Mouse (Mus musculus) ES-E14 (cell line): ENCODE data around the gene Alg9. TPM values are rescaled to one million over a fixed set of nuclear protein-coding genes. Genes with fewer than 3 reads are reported as not detected.

ENCODE experiments used
- DNase-seq: peaks from one replicate; pipeline ENCODE4 v3.0.0-alpha.2; 2013; ENCODE audit warnings: low read depth, low spot score
- H3K27ac ChIP-seq: 2 replicates; pipeline ENCODE4 v1.5.1; 2012; ENCODE audit warnings: low read depth, mild to moderate bottlenecking, low read length, moderate library complexity, mixed read lengths; ENCODE audit not compliant: poor library complexity, insufficient read depth, severe bottlenecking
- H3K36me3 ChIP-seq: 2 replicates; pipeline ENCODE4 v1.6.1; 2012; ENCODE audit warnings: mild to moderate bottlenecking, low read length, moderate library complexity, mixed read lengths; ENCODE audit not compliant: control insufficient read depth, poor library complexity, insufficient read depth, severe bottlenecking
- H3K4me1 ChIP-seq, 2 experiments: fragments of 150-350 bp in 1 of 2; sonication (generic) in 1 of 2; 2 replicates each; pipeline ENCODE4 v1.6.1; 2012; ENCODE audit warnings: low read length in 2 of 2, mild to moderate bottlenecking in 1 of 2, mixed read lengths in 1 of 2; ENCODE audit not compliant: control insufficient read depth in 2 of 2, insufficient read depth in 2 of 2, poor library complexity in 1 of 2
- H3K4me3 ChIP-seq, 2 experiments: fragments of 150-350 bp in 1 of 2; sonication (generic) in 1 of 2; 2 replicates each; pipeline ENCODE4 v1.5.1; 2012; ENCODE audit warnings: low read length in 2 of 2, low read depth in 1 of 2, mild to moderate bottlenecking in 1 of 2, mixed read lengths in 1 of 2; ENCODE audit not compliant: insufficient read depth in 1 of 2, poor library complexity in 1 of 2, severe bottlenecking in 1 of 2
- H3K9ac ChIP-seq: 2 replicates; pipeline ENCODE4 v1.6.1; 2012; ENCODE audit warnings: low read depth, mild to moderate bottlenecking, low read length, mixed read lengths; ENCODE audit not compliant: poor library complexity, insufficient read depth, severe bottlenecking
- H3K9me3 ChIP-seq: fragments of 150-350 bp; sonication (generic); 2 replicates; pipeline ENCODE4 v1.6.1; 2012; ENCODE audit warnings: low read depth, mild to moderate bottlenecking, low read length; ENCODE audit not compliant: control insufficient read depth, insufficient read depth
- CHD2 ChIP-seq: IDR thresholded peaks from 2 replicates; pipeline ENCODE4 v1.6.1; 2014; ENCODE audit warnings: mild to moderate bottlenecking, low read depth, low read length, inconsistent platforms
- HCFC1 ChIP-seq: IDR thresholded peaks from 2 replicates; pipeline ENCODE4 v1.6.1; 2012; ENCODE audit warnings: low read length, inconsistent platforms, borderline replicate concordance; ENCODE audit not compliant: insufficient read depth
- MAFK ChIP-seq: IDR thresholded peaks from 2 replicates; pipeline ENCODE4 v1.6.1; 2014; ENCODE audit warnings: mild to moderate bottlenecking, low read depth, low read length, inconsistent platforms; ENCODE audit not compliant: insufficient read depth
- ZC3H11A ChIP-seq: IDR thresholded peaks from 2 replicates; pipeline ENCODE4 v1.6.1; 2012; ENCODE audit warnings: low read depth, mild to moderate bottlenecking, inconsistent platforms, low read length, borderline replicate concordance
- ZNF384 ChIP-seq: IDR thresholded peaks from 2 replicates; pipeline ENCODE4 v1.6.1; 2012; ENCODE audit warnings: low read depth, low read length, inconsistent platforms
- in situ Hi-C, 2 experiments: fragments of 600-800 bp; cut with MboI; formaldehyde crosslinking; loops; one replicate each; pipeline ENCODE4 v1.15.1; 2025; ENCODE audit warnings: low sequenced_read_pairs in 2 of 2, inconsistent platforms in 1 of 2; ENCODE audit not compliant: unreplicated experiment in 2 of 2
- total RNA-seq: library from RNA; depleted of rRNA; stranded (reverse); fragments of 300-350 nt; gene quantifications from 2 replicates; pipeline ENCODE4 v1.2.3, GENCODE M21; 2012

Gene Alg9
- total RNA-seq, 1 experiment, result 30.8 TPM

DNA sequence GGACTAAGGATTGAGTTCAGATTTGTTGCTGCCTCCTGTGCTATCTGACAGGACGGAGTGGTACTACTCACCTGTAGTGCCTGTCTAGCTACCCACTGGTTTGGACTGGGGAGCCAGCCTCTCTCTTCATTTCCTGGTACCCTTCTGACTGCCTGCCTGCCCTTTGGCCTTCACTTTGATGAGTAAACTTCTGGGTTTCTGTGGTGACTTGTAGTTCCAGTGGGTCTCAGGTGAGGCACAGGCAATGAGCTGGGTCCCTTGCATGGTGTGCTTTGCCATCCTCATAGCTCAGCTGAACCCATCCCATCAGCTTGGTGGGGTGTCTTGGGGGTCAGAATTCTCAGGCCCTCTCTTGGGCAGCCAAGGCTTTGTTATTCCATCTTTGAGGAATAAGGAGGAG, 112.1 kb downstream of the Alg9 start:
- Histone ChIP-seq H3K9ac (no peak overlapping the region), H3K9me3 (no peaks in the 10 kb centered on the region), H3K4me1 (peaks cover 0 to 6% of the 10 kb centered on the region in 2 experiments; a peak in 1 of 4 replicates), H3K4me3 (no peak overlapping the region), H3K36me3 (peaks cover 3% of the 10 kb centered on the region; the same call in 1 of the 2 replicates), H3K27ac (no peak overlapping the region)
- no peak for DNase-seq
- in situ Hi-C loops, result no loop called here
- TF ChIP-seq MAFK, result no peak
- no peak for TF ChIP-seq HCFC1
- no peak for TF ChIP-seq ZNF384
- no peak for TF ChIP-seq ZC3H11A
- TF ChIP-seq CHD2, result no peak

DNA sequence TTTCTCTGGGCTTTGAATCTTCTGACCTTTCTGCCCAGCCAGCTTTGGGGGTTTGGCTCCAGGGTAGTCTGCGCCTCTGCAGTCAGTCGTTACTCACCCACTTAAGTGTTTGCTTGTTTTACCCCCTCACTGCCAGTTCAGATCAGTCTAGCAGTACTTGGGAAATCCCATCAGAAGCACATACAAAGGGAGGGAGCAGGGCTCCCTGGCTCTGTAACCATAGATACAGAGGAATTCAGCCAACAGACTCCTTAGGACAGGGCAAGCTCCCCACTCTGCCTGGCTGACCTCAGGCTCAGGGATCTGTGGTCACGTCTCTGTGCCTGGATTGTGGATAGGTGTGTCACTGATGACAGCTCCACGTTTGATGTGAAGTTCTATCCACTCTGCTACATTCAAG, 112.5 kb downstream of the Alg9 start:
- no peak for DNase-seq
- Histone ChIP-seq H3K9ac (no peak overlapping the region), H3K27ac (no peak overlapping the region), H3K4me1 (peaks cover 0 to 6% of the 10 kb centered on the region in 2 experiments; a peak in 1 of 4 replicates), H3K4me3 (no peak overlapping the region), H3K9me3 (no peaks in the 10 kb centered on the region), H3K36me3 (peaks cover 3% of the 10 kb centered on the region; the same call in 1 of the 2 replicates)
- TF ChIP-seq HCFC1, result no peak
- no peak for TF ChIP-seq MAFK
- in situ Hi-C loops, result no loop called here

DNA sequence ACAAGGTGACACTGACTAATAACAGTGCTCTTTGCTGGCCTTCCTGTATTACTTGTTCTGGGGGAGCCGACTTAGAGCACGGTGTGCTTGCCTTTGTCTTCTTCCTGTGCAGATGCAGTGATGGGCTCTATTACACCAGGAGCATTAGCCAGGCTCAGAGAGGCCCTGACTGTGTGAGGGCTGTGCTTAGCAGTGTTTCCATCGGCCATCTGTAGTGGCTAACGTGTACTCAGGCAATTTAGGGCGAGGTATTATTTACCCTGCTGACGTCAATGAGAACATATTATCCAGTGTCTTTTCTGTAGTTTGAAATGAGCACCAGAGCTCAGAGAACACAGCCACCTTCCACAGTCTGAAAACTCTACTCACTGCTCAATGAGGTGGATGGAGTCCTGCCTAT, 114.4 kb downstream of the Alg9 start:
- H3K9me3 ChIP-seq, result no peaks in the 10 kb centered on the region
- H3K4me3 ChIP-seq, result no peak overlapping the region
- H3K27ac ChIP-seq, result no peak overlapping the region
- TF ChIP-seq CHD2 (no peak), MAFK (no peak), HCFC1 (no peak), ZNF384 (no peak), ZC3H11A (no peak)
- in situ Hi-C loops, result no loop called here
- H3K4me1 ChIP-seq, result peaks cover 0 to 4% of the 10 kb centered on the region in 2 experiments; a peak in 1 of 4 replicates
- no peak overlapping the region for H3K9ac ChIP-seq
- no peak for DNase-seq
- H3K36me3 ChIP-seq, result peaks cover 2% of the 10 kb centered on the region; the same call in 1 of the 2 replicates

DNA sequence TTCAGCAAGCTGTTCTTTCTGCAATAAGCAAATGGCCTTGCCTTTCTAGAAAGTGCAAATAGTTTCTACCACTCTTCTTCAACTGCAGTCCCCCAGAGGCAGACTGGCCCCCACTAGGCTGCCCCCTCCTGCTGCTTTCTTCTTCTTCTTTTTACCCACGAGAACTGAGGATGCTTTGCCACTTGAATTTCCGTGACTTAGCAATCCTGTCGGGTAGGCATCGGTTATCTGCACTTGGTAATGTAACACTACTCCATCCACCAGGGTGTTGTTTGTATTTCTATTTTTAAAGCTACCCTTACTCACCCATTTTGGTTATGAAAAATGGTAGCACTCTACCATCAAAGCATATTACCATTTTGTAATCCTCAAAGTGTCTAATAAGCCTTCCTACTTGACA, 115.1 kb downstream of the Alg9 start:
- Histone ChIP-seq H3K9me3 (no peaks in the 10 kb centered on the region), H3K4me1 (no peaks in the 10 kb centered on the region), H3K27ac (no peak overlapping the region), H3K9ac (no peak overlapping the region), H3K36me3 (peaks cover 2% of the 10 kb centered on the region; the same call in 1 of the 2 replicates), H3K4me3 (no peak overlapping the region)
- TF ChIP-seq MAFK (no peak), CHD2 (no peak), HCFC1 (no peak), ZC3H11A (no peak), ZNF384 (no peak)
- in situ Hi-C loops, result no loop called here
- DNase-seq, result no peak
